Mouse (Mus musculus) bone marrow macrophage, adult 2 months (primary cell): ENCODE measurements around the gene Abcg4. TPM values are rescaled to one million over a fixed set of nuclear protein-coding genes. Genes with fewer than 3 reads are reported as not detected.
"Not testable (repeated sequence)": the region's sequence is repeated elsewhere in the genome, so short reads cannot be mapped to it uniquely, and the experiment has no call there.

ENCODE experiments used
- H3K27ac ChIP-seq: 2 replicates; pipeline ENCODE4 v1.5.1; 2012; ENCODE audit warnings: low read depth, low read length; ENCODE audit not compliant: insufficient read depth
- H3K4me1 ChIP-seq: 2 replicates; pipeline ENCODE4 v1.6.1; 2012; ENCODE audit warnings: low read length; ENCODE audit not compliant: control insufficient read depth, insufficient read depth
- H3K4me3 ChIP-seq: 2 replicates; pipeline ENCODE4 v1.5.1; 2012; ENCODE audit warnings: mild to moderate bottlenecking, low read length, moderate library complexity; ENCODE audit not compliant: insufficient read depth
- CTCF ChIP-seq: IDR thresholded peaks from 2 replicates; pipeline ENCODE4 v1.5.1; 2012; ENCODE audit warnings: low read depth, mild to moderate bottlenecking, low read length, moderate library complexity
- POLR2A ChIP-seq: IDR thresholded peaks from 2 replicates; pipeline ENCODE4 v1.6.1; 2012; ENCODE audit warnings: mild to moderate bottlenecking, low read depth, low read length, borderline replicate concordance
- polyA plus RNA-seq: library from polyadenylated mRNA; stranded (reverse); fragments of >200 nt; gene quantifications from 2 replicates; pipeline ENCODE4 v1.2.4, GENCODE M21; 2012; ENCODE audit not compliant: missing spikeins, insufficient read depth, insufficient read length

The Abcg4 gene
- polyA plus RNA-seq, 1 experiment: not detected

GRCm38 (mm10) chr9:44311136-44312134, 23.0 kb upstream of the Abcg4 start:
- peaks cover 8% of the 10 kb centered on the region for H3K4me1 ChIP-seq
- H3K27ac ChIP-seq: no peak overlapping the region
- TF ChIP-seq CTCF (no peak), POLR2A (no peak)
- H3K4me3 ChIP-seq: no peak overlapping the region

- Histone ChIP-seq H3K27ac (no peak overlapping the region), H3K4me1 (peaks cover 7% of the 10 kb centered on the region), H3K4me3 (no peak overlapping the region)
- TF ChIP-seq POLR2A (no peak), CTCF (no peak)
Observed at GRCm38 (mm10) chr9:44310750-44311135, 22.3 kb upstream of the Abcg4 start.

GRCm38 (mm10) chr9:44309756-44310155, 21.3 kb upstream of the Abcg4 start:
- no peak for TF ChIP-seq CTCF
- TF ChIP-seq POLR2A: no peak
- Histone ChIP-seq H3K4me1 (peaks cover 7% of the 10 kb centered on the region), H3K27ac (no peak overlapping the region), H3K4me3 (no peak overlapping the region)

- H3K4me1 ChIP-seq: peaks cover 14% of the 10 kb centered on the region
- no peak overlapping the region for H3K4me3 ChIP-seq
- no peak overlapping the region for H3K27ac ChIP-seq
- no peak for TF ChIP-seq POLR2A
- no peak for TF ChIP-seq CTCF
Observed at GRCm38 (mm10) chr9:44307248-44307647, 18.8 kb upstream of the Abcg4 start.

GRCm38 (mm10) chr9:44306532-44306931, 18.1 kb upstream of the Abcg4 start:
- no peak for TF ChIP-seq POLR2A
- no peak for TF ChIP-seq CTCF
- no peak overlapping the region for H3K4me3 ChIP-seq
- peaks cover 14% of the 10 kb centered on the region for H3K4me1 ChIP-seq
- no peak overlapping the region for H3K27ac ChIP-seq

GRCm38 (mm10) chr9:44305466-44306079, 17.2 kb upstream of the Abcg4 start, which contains the start of gene Hinfp:
TSS of gene Hinfp (minus strand) at chr9:44305671.
- H3K4me1 ChIP-seq: peaks cover 14% of the 10 kb centered on the region
- TF ChIP-seq POLR2A: no peak
- TF ChIP-seq CTCF: no peak

GRCm38 (mm10) chr9:44300001-44300400, 11.6 kb upstream of the Abcg4 start:
- H3K4me3 ChIP-seq, H3K4me1 ChIP-seq, H3K27ac ChIP-seq: not testable (repeated sequence)

More at GRCm38 (mm10) chr9:44305466-44306079, 17.2 kb upstream of the Abcg4 start, which contains the start of gene Hinfp:
- Histone ChIP-seq H3K4me3 (peak within 1 kb of the TSS; percentile 71), H3K27ac (peak within 1 kb of the TSS; percentile 33)

GRCm38 (mm10) chr9:44292490-44292889, 4.1 kb upstream of the Abcg4 start:
- TF ChIP-seq POLR2A (no peak), CTCF (no peak)
- Histone ChIP-seq H3K27ac (no peak overlapping the region), H3K4me1 (no peaks in the 10 kb centered on the region; the same call in 1 of the 2 replicates), H3K4me3 (no peak overlapping the region)

GRCm38 (mm10) chr9:44288959-44289291, 510 bp upstream of the Abcg4 start:
- Histone ChIP-seq H3K4me3 (no peak overlapping the region), H3K4me1 (no peaks in the 10 kb centered on the region), H3K27ac (no peak overlapping the region)
- TF ChIP-seq CTCF: no peak
- TF ChIP-seq POLR2A: no peak
